Mouse (Mus musculus) lung, postnatal 0 days (tissue): ENCODE measurements around the gene Grik3. TPM values are rescaled to one million over a fixed set of nuclear protein-coding genes. Genes with fewer than 3 reads are reported as not detected.

Source experiments
- ATAC-seq: fragments of 200-750 bp; cut with Nextera tagmentation; 2 replicates; pipeline ENCODE4 v1.8.0; 2017; ENCODE audit warnings: moderate library complexity
- DNase-seq: peaks from one replicate; pipeline ENCODE4 v3.0.0-alpha.2; 2016; ENCODE audit warnings: low spot score
- H3K27ac ChIP-seq: fragments of 300-500 bp; sonication (generic); 2 replicates; pipeline ENCODE4 v1.5.1; 2014; ENCODE audit warnings: antibody characterized with exemption, mild to moderate bottlenecking, low read length, mixed read lengths
- H3K27me3 ChIP-seq: fragments of 300-500 bp; sonication (generic); replicated peaks from 2 replicates; pipeline ENCODE4 v1.6.1; 2014; ENCODE audit warnings: low read length, mixed read lengths; ENCODE audit not compliant: insufficient read depth
- H3K36me3 ChIP-seq: fragments of 300-500 bp; sonication (generic); 2 replicates; pipeline ENCODE4 v1.6.1; 2014; ENCODE audit warnings: low read length, mixed read lengths; ENCODE audit not compliant: insufficient read depth
- H3K4me1 ChIP-seq: fragments of 300-500 bp; sonication (generic); 2 replicates; pipeline ENCODE4 v1.6.1; 2014; ENCODE audit warnings: antibody characterized with exemption, low read depth, low read length, mixed read lengths; ENCODE audit not compliant: insufficient read depth
- H3K4me2 ChIP-seq: fragments of 300-500 bp; sonication (generic); replicated peaks from 2 replicates; pipeline ENCODE4 v1.6.1; 2014; ENCODE audit warnings: low read depth, mild to moderate bottlenecking, low read length, moderate library complexity, mixed read lengths
- H3K4me3 ChIP-seq: fragments of 300-500 bp; sonication (generic); 2 replicates; pipeline ENCODE4 v1.5.1; 2014; ENCODE audit warnings: low read depth, low read length
- H3K9ac ChIP-seq: fragments of 300-500 bp; sonication (generic); replicated peaks from 2 replicates; pipeline ENCODE4 v1.6.1; 2014; ENCODE audit warnings: low read depth, mild to moderate bottlenecking
- H3K9me3 ChIP-seq: fragments of 300-500 bp; sonication (generic); 2 replicates; pipeline ENCODE4 v1.6.1; 2016; ENCODE audit warnings: low read length, mixed read lengths
- CTCF ChIP-seq: IDR thresholded peaks from 2 replicates; pipeline ENCODE4 v1.5.1; 2016; ENCODE audit warnings: antibody characterized with exemption, mild to moderate bottlenecking
- EP300 ChIP-seq: IDR thresholded peaks from 2 replicates; pipeline ENCODE4 v1.6.1; 2016; ENCODE audit warnings: antibody characterized with exemption, mild to moderate bottlenecking, control low read depth
- WGBS: fragments of 180-500 bp; shearing (Covaris S2); extraction: QIAGEN DNeasy Blood & Tissue Kit; methylation state at CpG from one replicate; pipeline ENCODE4 v1.1.7; 2014; 5-methylcytosine and 5-hydroxymethylcytosine counted together
- polyA plus RNA-seq: library from polyadenylated mRNA; unstranded; fragments of >200 nt; fragmentation: Nextera tagmentation; extraction: Ambion mirVana; gene quantifications from 2 replicates; pipeline ENCODE4 v1.2.1, GENCODE M21; 2015

Grik3 gene
- polyA plus RNA-seq, 1 experiment from 2014 or later = not detected

DNA sequence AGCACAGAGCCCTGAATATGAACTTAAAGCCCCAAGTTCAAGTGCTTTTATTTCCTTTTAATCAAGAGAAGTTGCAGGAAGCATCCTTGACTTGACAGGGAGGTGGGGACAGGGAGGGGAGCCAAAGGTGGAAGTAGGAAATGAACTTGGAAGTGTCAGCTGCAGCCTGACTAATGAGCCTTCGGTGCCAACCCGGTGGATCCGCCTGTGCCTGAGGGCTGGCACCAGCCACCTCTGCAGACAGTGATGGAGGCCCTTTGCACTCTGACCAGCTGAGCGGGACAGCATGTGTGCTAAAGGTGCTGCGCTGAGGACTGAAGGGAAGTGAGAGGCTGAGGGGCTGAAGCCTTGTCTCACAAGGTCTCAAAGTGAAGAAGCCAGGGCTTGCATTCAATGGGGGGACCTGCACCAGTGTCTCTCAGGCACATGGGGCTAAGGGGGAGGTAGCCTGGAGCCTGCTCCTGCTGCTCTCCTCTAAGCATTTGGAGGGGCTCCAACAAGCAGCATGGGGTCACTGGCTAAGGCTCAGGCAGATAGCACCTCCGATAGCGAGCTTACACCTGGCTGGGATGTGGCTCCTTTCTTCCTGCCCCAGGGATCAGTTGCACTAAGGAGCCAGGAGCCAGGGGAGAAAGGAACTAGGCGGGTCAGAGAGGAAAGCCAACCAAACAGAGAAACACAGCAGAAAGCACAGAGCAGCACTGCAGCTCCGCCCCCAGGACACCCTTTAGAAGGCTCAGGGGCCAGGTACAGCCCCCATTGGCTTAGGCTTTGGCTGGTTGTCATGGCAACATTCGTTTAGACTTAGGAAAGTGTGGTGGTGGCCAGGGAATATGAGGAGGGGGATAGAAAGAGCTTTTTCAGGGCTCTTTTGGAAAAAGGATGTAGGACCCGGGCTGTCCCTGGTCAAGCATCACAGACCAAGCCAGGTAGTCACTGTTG, 33.1 kb upstream of the Grik3 start:
- TF ChIP-seq CTCF (no peak), EP300 (no peak)
- ATAC-seq = no peak
- Histone ChIP-seq H3K27me3 (no peaks in the 10 kb centered on the region), H3K36me3 (no peaks in the 10 kb centered on the region), H3K4me1 (no peaks in the 10 kb centered on the region), H3K9me3 (no peaks in the 10 kb centered on the region), H3K9ac (no peak overlapping the region), H3K4me3 (no peak overlapping the region), H3K4me2 (no peak overlapping the region), H3K27ac (no peak overlapping the region)
- DNase-seq = no peak
- 18% methylated on average over 11 of the region's 11 CpGs for WGBS

- ATAC-seq (no peak), DNase-seq (no peak)
- Histone ChIP-seq H3K27me3 (no peaks in the 10 kb centered on the region), H3K36me3 (no peaks in the 10 kb centered on the region), H3K4me3 (no peak overlapping the region), H3K4me1 (no peaks in the 10 kb centered on the region), H3K9me3 (no peaks in the 10 kb centered on the region), H3K9ac (no peak overlapping the region), H3K27ac (no peak overlapping the region), H3K4me2 (no peak overlapping the region)
- TF ChIP-seq CTCF = no peak
- TF ChIP-seq EP300 = no peak
- 61% methylated on average over 9 of the region's 9 CpGs for WGBS
These were observed 30.7 kb upstream of the Grik3 start for GRCm38 (mm10) chr4:125459791-125460190.

- WGBS = 36% methylated on average over 11 of the region's 11 CpGs
- Histone ChIP-seq H3K9ac (no peak overlapping the region), H3K36me3 (no peaks in the 10 kb centered on the region), H3K27me3 (no peaks in the 10 kb centered on the region), H3K27ac (no peak overlapping the region), H3K4me2 (no peak overlapping the region), H3K9me3 (no peaks in the 10 kb centered on the region), H3K4me1 (no peaks in the 10 kb centered on the region), H3K4me3 (no peak overlapping the region)
- ATAC-seq (no peak), DNase-seq (no peak)
- TF ChIP-seq EP300 (no peak), CTCF (no peak)
These were observed 20.7 kb upstream of the Grik3 start for GRCm38 (mm10) chr4:125469711-125470372.

- Histone ChIP-seq H3K4me3 (no peak overlapping the region), H3K36me3 (no peaks in the 10 kb centered on the region), H3K4me1 (no peaks in the 10 kb centered on the region), H3K4me2 (no peak overlapping the region), H3K27ac (no peak overlapping the region), H3K9ac (no peak overlapping the region), H3K27me3 (no peaks in the 10 kb centered on the region), H3K9me3 (no peaks in the 10 kb centered on the region)
- DNase-seq = no peak
- TF ChIP-seq EP300 = no peak
- TF ChIP-seq CTCF = no peak
- 67% methylated on average over 4 of the region's 4 CpGs for WGBS
- ATAC-seq = no peak
These were observed 15.6 kb upstream of the Grik3 start for GRCm38 (mm10) chr4:125474903-125475302.

GRCm38 (mm10) chr4:125478071-125478470, 12.4 kb upstream of the Grik3 start:
- Histone ChIP-seq H3K36me3 (no peaks in the 10 kb centered on the region), H3K9me3 (no peaks in the 10 kb centered on the region), H3K4me1 (no peaks in the 10 kb centered on the region), H3K9ac (no peak overlapping the region), H3K4me2 (no peak overlapping the region), H3K27ac (no peak overlapping the region), H3K4me3 (no peak overlapping the region), H3K27me3 (no peaks in the 10 kb centered on the region)
- DNase-seq (no peak), ATAC-seq (no peak)
- TF ChIP-seq EP300 = no peak
- TF ChIP-seq CTCF = no peak
- 18% methylated on average over 12 of the region's 12 CpGs for WGBS

- TF ChIP-seq CTCF (no peak), EP300 (no peak)
- 36% methylated on average over 3 of the region's 3 CpGs for WGBS
- no peak overlapping the region for H3K4me2 ChIP-seq
These were observed 9.2 kb upstream of the Grik3 start for GRCm38 (mm10) chr4:125481256-125481655.

More at GRCm38 (mm10) chr4:125481256-125481655, 9.2 kb upstream of the Grik3 start:
- Histone ChIP-seq H3K4me1 (no peaks in the 10 kb centered on the region), H3K27ac (no peak overlapping the region), H3K9me3 (no peaks in the 10 kb centered on the region), H3K27me3 (peaks cover 1% of the 10 kb centered on the region; the same call in 1 of the 2 replicates), H3K4me3 (no peak overlapping the region), H3K9ac (no peak overlapping the region), H3K36me3 (no peaks in the 10 kb centered on the region)
- no peak for DNase-seq
- no peak for ATAC-seq
